Mouse (Mus musculus) lung, adult 2 months (tissue): ENCODE measurements around the gene Adamts9.

Experiments used
- CTCF ChIP-seq: fragments of 200-500 bp; IDR thresholded peaks from 2 replicates; pipeline ENCODE4 v1.5.1; 2011; ENCODE audit warnings: mild to moderate bottlenecking, low read length, control low read depth; ENCODE audit not compliant: insufficient read depth
- POLR2A ChIP-seq: fragments of 200-500 bp; IDR thresholded peaks from 2 replicates; pipeline ENCODE4 v1.6.1; 2011; ENCODE audit warnings: low read depth, mild to moderate bottlenecking, control low read depth, low read length, borderline replicate concordance; ENCODE audit errors: extremely low read depth

DNA sequence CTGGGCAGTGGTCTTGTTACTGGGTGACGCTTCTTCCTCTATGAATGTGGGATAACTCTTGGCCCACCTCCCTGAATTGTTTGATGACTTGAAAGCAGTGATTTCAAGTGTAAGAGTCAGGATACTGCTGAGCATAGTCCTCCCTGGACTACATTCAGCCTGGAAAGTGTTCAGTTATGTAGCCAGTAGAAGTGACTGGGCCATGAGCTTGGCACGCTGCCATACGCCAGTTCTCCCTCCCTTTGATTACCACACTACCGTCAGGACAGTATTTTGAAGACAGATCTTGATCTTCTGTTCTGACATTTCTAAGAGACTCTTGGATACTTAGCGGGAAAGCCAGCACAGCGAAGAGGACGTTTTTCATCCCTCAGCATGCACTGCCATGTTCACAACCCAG lies 40.1 kb upstream of the Adamts9 start:
- no peak for TF ChIP-seq POLR2A
- TF ChIP-seq CTCF: no peak
